Mouse (Mus musculus): Measurements from ENCODE around the gene Sorl1.

Sorl1 gene

DNA sequence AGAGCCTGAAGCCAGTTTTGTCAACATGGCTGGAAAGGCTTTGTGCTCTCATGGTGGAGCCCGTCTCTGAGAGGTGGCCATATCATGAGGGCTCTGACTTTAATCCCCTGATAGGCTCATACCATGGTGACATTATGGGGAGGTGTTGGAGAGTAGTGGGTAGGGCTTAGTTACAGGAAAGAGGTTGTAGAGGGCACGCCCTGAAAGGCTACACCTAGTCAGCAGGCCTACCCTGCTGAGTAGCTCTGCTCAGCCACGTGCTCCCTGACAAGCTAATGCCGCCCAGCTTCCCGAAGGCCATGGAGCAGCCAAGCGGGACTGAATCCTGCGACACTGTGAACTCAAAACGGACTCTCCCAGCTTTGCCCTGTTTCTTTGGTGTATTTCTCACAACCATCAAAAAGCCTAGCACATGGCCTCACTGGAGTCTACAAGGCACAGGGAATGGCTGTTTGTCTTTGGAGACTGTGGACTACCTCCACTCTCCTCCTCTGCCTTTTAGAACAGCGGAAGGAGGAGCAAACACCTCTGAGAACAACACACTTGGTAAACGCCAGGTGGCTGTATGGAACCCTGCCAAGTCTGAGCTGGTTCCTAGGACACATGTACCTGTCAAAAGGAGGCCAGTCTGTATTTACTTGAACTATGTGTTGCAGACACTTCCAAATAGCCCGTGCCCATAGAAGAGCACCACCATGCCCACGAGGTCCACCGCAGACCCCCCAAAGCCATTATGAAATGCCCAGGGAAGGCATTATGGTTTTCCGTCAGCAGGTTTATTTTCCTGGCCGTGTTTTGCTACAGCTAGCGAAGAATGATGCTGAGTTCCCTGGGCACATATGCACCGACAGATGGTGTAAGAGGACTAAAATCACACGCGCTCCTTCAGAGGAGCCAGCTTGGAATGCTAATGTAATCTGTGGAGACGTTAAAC, 69.5 kb downstream of the Sorl1 start:
- no peak for DNase-seq (ENCODE audit: low read depth in 2 of 2, low spot score in 2 of 2)

DNA sequence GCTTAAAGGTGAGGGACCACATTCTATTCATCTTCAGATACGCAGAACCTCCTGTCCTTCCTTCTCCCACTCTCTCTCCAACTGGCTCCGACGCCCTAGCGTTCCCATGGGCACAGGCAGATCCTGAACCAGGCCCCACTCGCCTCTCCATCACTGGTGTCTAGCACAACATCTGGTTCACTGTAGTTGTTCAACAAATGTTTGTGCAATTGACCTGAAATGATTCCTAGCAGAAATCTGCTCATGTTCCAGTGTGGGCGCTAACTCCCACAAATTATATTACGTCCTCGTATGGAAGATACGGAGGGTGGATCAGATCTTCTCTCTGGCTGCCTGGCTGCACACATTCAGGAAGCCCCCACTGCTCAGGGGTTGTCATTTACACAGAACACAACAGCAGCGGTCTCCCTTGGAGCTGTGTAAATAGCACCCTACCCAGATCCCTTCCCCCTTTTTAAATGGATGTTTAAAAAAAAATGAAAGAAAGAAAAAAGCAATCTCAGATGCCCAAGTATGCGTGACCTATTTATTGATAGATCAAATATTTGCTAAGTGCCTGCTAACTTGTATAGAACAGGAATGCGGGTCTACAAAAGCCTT, 70.4 kb downstream of the Sorl1 start:
- no peak for DNase-seq (ENCODE audit: low read depth in 2 of 2, low spot score in 2 of 2)

DNA sequence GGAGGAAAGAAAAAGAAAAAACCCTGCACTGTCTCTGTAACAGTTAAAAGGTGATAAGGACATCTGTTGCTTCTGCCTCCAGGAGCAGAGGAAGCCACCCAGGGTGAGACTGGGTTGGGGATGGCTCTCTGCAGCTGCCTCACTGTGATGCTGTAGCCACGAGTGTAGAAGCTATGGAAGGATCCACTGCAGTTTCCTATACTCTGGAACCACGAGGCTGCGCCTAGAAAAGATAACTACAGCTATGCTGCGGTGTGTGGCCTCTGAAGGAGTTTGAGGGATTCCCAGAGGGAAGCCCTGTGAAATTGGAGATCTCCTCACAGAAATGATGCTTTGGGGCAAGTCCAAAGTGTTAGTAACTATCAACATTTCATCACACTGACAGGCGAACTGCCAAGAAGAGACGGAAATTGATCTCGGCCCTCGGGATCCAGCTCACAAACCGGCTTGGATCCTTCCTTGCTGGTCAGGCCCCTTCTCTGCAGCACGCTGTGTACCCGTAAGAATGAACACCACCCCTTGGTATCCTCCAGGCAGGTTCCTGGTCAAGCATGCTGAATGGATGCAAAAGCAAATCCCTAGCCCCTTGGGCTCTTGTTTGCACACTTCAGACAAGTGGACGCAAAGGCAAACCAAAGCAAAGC, 71.3 kb downstream of the Sorl1 start:
- no peak for DNase-seq (ENCODE audit: low read depth in 2 of 2, low spot score in 2 of 2)

DNA sequence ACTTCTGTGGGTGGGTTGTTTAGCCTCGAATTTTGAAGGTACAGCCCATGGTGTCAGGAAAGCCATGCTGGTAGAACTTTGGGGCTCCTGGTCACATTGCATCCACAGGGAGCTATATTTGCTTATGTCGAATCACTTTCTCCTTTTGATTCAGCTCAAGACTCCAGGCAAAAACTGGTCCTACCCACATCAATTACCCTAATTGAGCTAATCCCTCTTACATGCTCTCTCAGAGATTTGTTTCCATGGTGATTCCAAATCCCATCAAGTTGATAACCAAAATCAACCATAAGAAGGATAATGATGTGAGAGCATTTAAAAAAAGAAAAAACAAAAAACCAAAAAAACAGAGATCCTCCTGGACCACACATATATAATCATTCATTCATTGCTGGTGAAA, 75.6 kb downstream of the Sorl1 start:
- no peak for DNase-seq (ENCODE audit: low read depth in 2 of 2, low spot score in 2 of 2)

DNA sequence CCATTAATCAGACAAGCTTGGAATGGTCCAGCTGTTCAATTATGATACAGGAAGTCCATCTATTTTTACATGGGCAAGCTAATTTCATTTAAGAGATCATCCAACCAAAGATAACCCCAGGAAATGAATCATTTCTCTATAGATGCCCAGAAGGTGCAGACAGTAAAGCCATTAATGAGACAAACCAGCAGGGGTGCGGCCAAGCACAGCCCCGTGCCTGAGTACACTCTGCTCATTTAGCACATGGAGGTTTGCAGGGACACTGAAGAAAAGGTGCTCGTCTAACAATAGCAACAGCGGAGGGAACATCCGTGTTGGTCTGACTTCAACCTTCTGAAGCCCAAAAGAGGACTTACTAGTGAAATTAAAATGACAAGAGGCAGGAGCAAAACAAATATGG, 76.3 kb downstream of the Sorl1 start:
- DNase-seq (ENCODE audit: low read depth in 2 of 2, low spot score in 2 of 2) = no peak

DNA sequence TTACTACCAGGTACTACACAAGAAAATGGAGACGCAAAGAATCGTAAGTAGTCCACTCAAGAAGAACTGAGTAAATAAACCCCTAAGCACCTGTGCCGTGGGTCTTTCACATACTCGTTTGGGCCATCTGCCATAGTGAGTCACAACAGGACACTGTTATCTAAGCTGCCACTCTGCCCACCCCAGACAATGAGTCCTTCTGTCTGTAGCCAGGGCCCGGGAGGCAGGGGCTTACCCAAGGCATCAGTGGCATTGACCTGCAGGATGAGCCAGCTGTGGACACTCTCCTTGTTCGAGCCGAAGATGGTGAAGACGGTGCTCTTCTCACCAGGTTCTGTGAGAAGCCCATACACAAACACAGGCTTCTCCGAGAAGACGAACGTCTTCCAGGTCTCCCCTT, 77.8 kb downstream of the Sorl1 start:
- DNase-seq (ENCODE audit: low read depth in 2 of 2, low spot score in 2 of 2) = no peak

DNA sequence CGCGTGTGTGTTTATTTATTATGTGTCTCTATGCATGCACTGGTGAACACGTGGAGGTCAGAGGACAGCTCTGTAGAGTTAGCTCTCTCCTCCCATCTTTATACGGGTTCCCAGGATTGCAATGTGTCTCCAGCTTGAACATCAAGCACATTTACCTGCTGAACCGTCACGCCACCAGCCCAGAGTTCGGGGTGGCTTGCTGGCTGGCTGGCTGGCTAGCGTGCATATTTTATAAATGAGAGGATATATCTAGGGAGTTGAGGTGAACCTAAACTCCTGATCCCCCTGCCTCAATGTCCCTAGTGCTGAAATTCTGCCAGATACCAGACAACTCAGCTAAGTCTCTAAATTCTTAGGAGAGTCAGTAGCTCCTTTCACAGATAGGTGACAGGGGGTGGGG, 79.4 kb downstream of the Sorl1 start:
- no peak for DNase-seq (ENCODE audit: low read depth in 2 of 2, low spot score in 2 of 2)

DNA sequence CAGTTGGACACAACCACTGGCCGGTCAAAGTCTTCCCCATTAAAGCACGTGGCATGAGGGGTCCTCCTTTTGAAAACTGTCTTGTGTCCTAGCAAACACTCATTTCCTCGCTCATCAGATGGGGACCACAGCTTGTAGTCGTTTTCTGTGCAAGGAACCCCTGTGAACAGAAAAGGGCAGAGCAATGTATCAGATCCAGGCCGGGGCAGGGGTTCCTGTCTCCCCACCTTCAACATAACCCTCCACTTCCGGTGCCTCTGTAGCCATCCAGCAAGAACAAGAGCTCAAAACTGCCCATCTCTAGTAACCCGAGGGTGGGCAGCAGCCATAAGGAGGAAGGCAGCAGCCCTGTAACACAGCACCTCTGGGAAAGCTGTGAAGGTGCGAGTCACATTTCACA, 80.2 kb downstream of the Sorl1 start:
- no peak for DNase-seq (ENCODE audit: low read depth in 2 of 2, low spot score in 2 of 2)

DNA sequence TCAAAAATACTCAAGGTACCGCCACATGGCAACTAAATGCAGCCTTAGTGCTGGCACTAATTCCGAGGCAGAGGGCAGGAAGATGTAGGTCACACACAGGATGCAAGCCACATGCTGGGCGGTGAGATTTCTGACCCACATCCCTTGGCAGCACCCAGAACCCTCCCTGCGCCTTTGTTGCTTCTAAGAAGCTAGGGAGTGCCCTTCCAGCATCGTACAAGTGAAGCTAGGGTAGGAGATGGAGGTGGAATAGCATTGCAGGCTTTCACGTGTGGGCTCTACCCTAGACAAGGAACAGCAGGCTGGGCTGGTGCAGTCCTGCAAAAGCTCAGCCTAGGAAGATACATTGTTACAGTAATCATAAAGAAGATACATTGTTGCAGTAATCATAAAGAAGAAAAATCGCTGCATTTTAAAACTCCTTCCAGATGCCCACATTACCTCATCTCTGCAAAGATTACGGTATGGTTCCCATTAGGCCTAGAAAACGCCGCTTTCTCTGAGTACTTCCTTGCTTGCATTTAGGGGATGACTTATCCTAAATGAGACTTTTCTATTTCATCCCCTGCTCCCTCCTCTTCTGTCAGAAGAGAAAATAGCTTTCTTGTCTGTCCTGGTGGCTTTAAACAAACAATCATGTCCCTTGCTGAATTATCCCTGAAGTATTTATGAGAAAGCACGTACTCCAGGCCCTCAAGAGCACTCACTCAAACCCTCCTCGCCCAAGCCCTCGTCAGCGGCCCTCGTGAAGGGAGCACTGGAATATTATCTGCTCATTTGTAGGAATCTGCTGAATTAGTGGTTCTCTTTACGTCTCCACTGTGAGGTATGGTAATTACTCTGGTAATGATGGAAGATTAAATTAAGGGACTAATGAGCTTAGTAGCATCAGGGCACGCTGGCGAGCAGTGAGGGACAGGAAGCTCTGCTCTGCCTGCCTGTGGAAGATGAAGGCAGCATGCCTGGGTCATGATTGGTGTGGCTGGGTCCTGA, 84.8 kb downstream of the Sorl1 start:
- no peak for DNase-seq (ENCODE audit: low read depth in 2 of 2, low spot score in 2 of 2)

DNA sequence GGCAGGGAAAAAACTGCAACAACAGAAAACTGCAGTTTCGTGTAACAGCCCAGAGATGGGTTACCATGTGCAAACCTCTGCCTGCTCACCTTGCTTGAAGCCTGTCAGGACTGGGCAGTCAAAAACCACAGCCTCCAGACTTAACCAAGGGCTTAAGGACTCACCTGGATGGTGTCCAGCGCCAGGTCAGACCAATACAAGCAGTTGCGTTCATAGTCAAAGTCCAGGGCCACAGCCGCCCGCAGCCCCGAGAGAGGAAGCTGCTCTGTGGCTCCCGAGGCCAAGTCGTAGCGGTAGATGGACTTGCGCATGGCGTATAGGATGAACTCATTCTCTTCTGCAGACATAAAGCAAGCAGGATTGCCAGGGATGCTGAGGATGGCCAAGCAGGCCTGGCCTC, 87.2 kb downstream of the Sorl1 start:
- no peak for DNase-seq (ENCODE audit: low read depth in 2 of 2, low spot score in 2 of 2)

DNA sequence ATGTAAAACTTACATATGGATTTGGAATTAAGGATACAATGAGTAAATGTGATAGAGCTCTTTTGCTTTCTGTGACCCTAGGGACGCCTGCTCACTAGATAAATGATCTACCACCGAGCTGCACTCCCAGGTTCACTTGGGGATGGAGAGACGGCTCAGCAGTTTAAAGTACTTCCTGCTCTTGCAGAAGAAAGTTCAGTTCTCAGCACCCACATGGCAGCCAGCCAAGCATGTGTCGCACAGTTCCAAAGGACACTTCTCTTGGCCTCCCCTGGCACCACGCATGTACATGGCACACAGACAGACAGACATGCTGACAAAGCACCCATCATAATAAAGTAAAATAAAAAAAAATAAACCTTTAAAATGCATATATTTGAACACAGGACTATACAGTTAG, 88.1 kb downstream of the Sorl1 start:
- no peak for DNase-seq (ENCODE audit: low read depth in 2 of 2, low spot score in 2 of 2)

DNA sequence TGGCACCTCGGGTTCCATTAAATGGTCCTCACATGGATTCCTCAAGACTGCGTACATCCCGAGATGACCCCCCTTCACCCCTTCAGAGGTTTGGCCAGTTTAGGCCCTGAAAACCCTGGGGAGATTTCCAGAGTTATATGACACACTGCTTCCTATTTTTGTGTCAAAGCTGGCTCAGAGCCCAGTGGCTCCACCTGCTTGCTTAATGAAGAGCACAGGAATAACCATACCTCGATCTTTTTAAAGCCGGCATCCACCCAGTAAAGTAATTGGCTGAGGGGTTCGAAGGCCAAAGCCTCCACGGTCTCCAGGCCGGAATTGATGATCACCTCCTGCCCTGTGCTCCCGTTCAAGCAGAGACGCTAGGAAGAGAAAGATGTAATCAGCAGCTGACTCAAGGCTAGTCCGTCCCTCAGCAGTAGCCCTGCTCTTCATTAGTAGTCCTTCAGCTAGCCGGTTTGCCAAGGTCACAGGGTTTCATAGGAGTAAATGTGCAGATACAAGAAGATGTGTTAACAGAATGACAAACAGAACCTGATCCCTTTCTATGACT, 88.8 kb downstream of the Sorl1 start:
- no peak for DNase-seq (ENCODE audit: low read depth in 2 of 2, low spot score in 2 of 2)

DNA sequence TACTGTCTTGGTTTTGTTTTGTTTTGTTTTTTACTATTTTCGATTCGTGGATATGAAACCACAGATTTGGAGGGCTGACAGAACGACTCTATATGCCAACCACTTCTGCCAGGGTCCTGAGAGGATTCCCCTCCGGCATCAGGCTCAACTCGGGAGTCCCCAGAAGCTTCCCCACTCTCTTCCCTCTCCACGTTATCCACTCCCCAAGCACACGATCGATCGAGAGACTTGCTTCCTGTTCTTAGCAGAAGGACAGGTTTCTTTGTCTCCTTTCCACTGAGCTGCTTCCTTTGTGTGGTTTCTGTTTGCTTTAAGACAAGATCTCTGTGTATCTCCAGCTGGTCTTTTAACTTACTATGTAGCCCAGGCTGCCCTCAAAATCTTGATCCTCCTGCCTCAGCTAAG, 90.0 kb downstream of the Sorl1 start:
- DNase-seq (ENCODE audit: low read depth in 2 of 2, low spot score in 2 of 2) = peak in 1 of 2 experiments; percentile 11

DNA sequence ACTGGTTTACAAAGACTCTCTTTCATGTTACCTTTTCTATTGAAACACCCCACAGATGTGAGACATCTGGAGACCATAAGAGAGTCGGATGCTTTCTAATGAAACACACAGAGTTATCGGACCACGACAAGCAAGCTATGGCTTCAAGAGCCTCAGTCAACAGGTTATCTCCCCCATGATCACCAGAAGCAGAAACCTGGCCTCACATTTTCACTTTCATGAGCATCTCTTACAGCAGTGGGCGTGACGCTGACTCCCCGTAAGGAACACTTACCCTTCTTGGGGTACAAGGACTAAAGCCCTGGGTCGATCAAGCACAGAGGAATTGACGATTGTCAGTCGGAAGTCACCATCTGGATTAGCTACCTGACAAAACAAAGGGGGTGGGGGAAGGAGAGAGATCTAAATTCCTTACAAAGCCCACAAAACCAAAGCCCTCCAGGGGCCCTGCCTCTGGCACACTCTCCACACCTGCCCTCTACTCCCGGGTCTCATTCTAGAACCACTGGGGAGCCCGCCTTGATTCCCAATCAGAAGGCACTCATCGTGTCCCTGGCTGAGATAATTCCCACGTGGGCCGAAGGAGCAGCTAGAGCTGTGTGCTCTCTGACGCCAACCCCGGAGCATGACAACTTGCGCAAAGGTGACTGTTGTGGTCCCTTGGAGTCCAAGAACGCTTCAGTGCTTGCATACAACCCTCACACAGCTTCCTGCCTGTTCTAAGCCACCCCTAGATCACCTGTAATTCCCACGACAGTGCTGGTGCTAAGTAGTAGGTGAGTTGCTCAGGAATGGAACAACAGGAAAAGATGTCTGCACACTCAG, 90.6 kb downstream of the Sorl1 start:
- DNase-seq (ENCODE audit: low read depth in 2 of 2, low spot score in 2 of 2) = peak; percentile 13 to 32

DNA sequence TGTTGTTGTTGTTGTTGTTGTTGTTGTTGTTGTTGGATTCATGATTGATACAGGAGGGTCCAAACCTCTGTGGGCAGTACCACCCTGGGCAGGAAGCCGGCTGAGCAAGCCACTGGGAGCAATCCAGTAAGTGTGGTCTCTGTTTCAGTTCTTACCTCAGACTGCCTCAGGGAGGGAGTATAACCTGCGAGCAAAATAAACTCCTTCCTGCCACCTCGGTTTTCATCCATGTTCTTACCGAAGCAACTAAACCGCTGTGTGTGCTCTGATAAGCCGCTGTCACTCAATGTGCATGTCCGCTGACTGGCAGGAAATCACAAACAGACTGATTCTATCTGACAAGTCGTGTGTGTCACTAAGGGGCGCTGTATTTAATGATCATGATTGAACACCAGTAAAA, 91.7 kb downstream of the Sorl1 start:
- peak; percentile 51 to 71 for DNase-seq (ENCODE audit: low read depth in 2 of 2, low spot score in 2 of 2)

DNA sequence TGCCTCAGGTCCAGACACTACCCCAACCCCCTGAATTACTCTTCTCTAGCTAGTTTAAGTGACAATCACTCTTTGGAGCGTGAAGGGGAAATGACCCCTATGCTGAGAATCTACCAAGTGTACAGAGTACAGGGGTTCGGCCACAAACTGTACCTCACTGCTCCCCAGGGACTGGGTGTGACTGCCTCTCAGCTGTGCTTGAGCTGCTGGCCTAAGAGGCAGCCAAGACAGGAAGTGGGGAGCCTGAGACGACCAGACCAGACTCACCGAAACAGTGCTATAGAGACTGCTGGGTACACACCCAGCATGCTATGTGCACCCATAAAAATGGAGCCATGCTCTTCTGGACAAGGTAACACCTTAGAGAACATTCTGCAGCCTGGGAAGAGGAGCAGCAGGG, 95.3 kb downstream of the Sorl1 start:
- no peak for DNase-seq (ENCODE audit: low read depth in 2 of 2, low spot score in 2 of 2)

DNA sequence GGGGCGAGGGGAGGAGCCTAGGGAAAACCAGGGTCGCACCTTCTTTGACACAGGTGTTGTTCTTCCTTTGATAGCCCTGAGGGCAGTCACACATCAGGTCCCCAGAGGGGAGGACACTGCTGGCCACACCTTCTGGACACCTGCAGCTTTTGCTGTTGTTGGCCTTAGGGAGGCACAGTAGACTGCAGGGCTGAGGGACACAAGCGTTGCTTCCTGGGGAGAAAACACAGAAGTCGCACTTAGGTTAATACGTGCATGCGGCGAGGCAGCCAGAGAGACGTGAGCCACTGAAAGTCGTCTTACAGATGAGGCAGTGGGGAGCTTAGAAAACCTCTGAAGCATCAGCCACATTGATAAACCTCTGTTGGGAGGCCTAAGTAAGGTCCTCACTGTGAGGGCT, 99.8 kb downstream of the Sorl1 start:
- DNase-seq (ENCODE audit: low read depth in 2 of 2, low spot score in 2 of 2) = no peak

DNA sequence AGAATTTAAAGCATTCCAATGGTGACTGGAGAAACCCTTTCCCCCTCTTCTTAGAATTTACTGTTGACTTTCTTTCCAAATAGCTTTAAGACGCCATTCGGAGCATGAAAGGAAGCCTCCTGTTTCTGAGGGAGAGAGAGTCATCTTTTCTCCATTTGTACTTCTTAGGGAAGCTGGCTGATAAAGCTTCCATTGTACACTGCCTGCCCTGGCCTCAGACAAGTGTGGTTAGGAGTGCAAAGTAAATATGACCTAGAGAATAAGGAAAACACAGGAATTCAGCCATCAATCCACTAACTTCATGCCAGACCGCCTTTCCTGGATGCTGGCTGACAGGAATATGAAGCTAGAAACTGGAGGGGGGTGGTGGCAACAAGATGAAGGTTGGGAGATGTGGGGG, 100.7 kb downstream of the Sorl1 start:
- no peak for DNase-seq (ENCODE audit: low read depth in 2 of 2, low spot score in 2 of 2)

DNA sequence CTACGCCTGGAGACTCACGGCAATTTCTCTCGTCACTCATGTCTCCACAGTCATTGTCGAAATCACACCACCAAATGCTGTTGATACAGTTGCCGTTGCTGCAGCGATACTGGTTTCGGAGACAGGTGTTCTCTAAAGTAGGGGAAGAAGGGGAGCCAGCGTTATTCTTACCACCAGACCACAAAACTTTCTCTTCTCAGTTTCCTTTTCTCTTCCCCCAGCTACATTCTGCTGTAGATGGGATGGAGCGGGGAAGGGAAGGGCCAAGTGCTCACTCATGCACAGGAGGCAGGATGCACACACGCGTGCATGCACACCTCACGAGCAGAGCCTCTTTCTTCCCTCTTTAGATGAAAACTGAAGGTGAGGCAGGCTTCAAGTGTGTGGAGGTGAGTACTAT, 101.8 kb downstream of the Sorl1 start:
- DNase-seq (ENCODE audit: low read depth in 2 of 2, low spot score in 2 of 2) = no peak
